Mouse (Mus musculus): Measurements from ENCODE around the gene Cfap126.

GRCm38 (mm10) chr1:171097136-171097535 lies 16.6 kb upstream of the Cfap126 start:
- TF ChIP-seq CTCF (conservative IDR thresholded peaks at IDR 0.05; ENCODE audit: low read length) (no peak), NANOG (IDR thresholded peaks at IDR 0.05; ENCODE audit: borderline replicate concordance, low read length) (no peak)

All from E14TG2a.4 (cell line).